Mouse (Mus musculus) megakaryocyte, embryonic 14.5 days (primary cell): Measurements from ENCODE around the gene Mrps18b.

ENCODE experiments used
- FLI1 ChIP-seq: IDR thresholded peaks from 2 replicates; pipeline ENCODE4 v1.6.1; 2012; ENCODE audit warnings: low read length, inconsistent platforms, mixed read lengths
- GATA1 ChIP-seq: IDR thresholded peaks from 3 replicates; pipeline ENCODE4 v1.6.1; 2012; ENCODE audit warnings: mixed read lengths, low read length, inconsistent platforms, borderline replicate concordance

GRCm38 (mm10) chr17:35882924-35883323, 33.3 kb downstream of the Mrps18b start:
- TF ChIP-seq GATA1 (no peak), FLI1 (no peak)
